In the genomic region with DNA sequence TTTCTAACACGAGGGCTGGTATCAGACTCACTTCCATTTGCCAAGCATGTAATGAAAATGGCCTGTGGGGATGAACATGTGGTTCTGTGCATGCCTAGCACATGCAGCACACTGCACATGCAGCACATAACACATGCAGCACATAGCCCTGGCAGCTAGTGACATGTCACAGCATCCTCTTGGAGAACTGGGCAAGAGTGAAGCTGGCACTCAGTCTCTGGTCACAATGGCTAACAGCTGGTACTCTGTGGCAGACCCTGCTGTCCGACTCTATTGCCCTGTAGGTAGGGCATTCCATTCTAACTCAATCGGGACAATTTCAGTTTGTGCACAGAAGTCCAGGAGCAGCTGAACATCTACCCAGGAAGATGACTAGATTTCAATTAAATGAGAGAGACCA, we compare ENCODE assay signal across 20 mouse cellular contexts.
"Had no signal": no experiment of that assay in that cellular context is flagged by ENCODE, and none has a peak within 500 bp of the region (broad histone marks: within the 10 kb centered on the region; RNA-seq: fewer than 3 reads in every experiment).

No protein-coding gene starts in this region.

- H3K4me3 ChIP-seq: midbrain, embryonic 10.5 days; midbrain, embryonic 12.5 days; myocyte; neural tube, embryonic 13.5 days; neural tube, embryonic 15.5 days; stomach, embryonic 15.5 days had no signal

- H3K27ac ChIP-seq: liver, embryonic 14.5 days; midbrain, embryonic 10.5 days; midbrain, embryonic 12.5 days; neural tube, embryonic 13.5 days; neural tube, embryonic 15.5 days; stomach, embryonic 15.5 days had no signal

- H3K9me3 ChIP-seq: midbrain, embryonic 10.5 days; midbrain, embryonic 12.5 days; neural tube, embryonic 13.5 days; neural tube, embryonic 15.5 days; stomach, embryonic 15.5 days had no signal

- DNase-seq: lung, adult 18-20 months; lung, embryonic 14.5 days; lung, postnatal 10 days; lung, postnatal 4 days; midbrain, embryonic 14.5 days; retina, postnatal 1 day; right cerebral cortex, adult 18-20 months; right cerebral cortex, postnatal 25 days; right cerebral cortex, postnatal 4 days; spleen, adult 18-20 months; thymus, adult 18-20 months; thymus, postnatal 14 days; thymus, postnatal 36 days had no signal

- H3K4me2 ChIP-seq: lung, embryonic 14.5 days; midbrain, embryonic 12.5 days; neural tube, embryonic 13.5 days; neural tube, embryonic 15.5 days; stomach, embryonic 15.5 days had no signal

- H3K9ac ChIP-seq: liver, embryonic 14.5 days; lung, embryonic 14.5 days; midbrain, embryonic 12.5 days; neural tube, embryonic 13.5 days; neural tube, embryonic 15.5 days; stomach, embryonic 15.5 days had no signal

- H3K27me3 ChIP-seq: midbrain, embryonic 12.5 days; neural tube, embryonic 13.5 days; neural tube, embryonic 15.5 days; stomach, embryonic 15.5 days had no signal

- H3K36me3 ChIP-seq: midbrain, embryonic 10.5 days; midbrain, embryonic 12.5 days; neural tube, embryonic 13.5 days; neural tube, embryonic 15.5 days; stomach, embryonic 15.5 days had no signal
